Mouse (Mus musculus) frontal cortex, postnatal 10 days (tissue): ENCODE measurements at regions not wholly inside any gene's neighbourhood (a gene's known extent, or its start where the extent isn't known, plus 50 kb on each side); places are given as distances from the start of the nearest gene placed in this dataset.

Experiments
- DNase-seq, 2 experiments: peaks; one replicate each; pipeline ENCODE4 v3.0.0; 2022; ENCODE audit warnings: low spot score in 2 of 2, mixed read lengths in 1 of 2

DNA sequence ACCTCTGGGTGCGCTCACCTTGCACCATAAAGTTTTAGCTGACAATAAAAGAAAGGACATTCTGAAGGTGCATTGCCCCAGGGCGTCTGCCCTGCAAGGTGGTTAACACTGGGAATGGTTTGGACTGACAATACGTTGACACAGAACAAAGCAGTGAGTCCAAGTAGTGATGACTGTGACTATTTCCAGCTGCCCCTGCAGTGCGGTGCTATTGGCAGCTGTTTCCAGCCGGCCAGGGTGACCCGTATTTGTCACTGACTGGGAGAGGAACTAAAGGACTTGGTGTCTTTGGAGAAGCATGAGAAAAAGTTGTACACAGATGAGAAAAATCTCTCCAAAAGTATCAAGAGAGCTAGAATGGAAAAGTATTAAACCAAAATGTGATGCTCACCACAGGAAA lies 52.0 kb upstream of the Vtcn1 start:
- DNase-seq, result no peak

DNA sequence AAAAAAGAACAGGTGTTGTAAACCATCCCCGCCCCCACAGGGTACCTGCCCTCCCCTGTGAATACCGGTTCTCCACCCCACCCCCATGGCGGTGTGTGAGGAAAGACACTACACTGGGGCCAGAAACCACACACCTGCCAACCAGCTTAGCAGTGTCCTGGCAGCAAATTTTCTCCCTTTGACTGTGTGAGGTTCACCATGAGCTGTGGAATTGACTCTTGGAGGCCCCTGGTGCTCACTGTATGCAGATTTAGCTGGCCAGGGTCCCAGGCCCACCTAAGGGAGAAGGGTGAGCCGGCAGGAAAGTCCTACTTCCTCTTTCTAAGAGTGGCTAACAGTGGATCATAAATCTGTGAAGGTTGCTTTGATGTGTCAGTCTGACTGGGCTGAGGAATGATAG lies 53.9 kb upstream of the Vtcn1 start:
- no peak for DNase-seq

DNA sequence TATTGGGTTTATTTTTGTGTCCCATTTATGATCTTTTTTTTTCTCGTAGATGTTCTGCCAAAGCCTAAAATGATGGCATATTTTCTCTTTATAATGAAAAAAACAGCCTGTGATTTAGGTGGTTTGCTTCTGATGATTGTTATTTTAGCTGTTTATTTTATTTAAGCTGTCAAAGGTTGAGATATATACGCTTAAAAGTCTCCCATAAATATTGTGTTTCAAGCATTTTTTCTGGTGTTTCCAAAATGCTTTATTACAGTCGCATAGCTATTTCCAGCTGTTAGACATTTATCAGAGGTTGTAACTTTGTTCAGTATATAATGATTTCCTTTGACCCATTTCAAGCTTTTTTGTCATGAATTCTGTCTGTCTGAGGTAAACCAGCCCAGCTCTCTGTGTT lies 54.4 kb upstream of the Vtcn1 start:
- no peak for DNase-seq

DNA sequence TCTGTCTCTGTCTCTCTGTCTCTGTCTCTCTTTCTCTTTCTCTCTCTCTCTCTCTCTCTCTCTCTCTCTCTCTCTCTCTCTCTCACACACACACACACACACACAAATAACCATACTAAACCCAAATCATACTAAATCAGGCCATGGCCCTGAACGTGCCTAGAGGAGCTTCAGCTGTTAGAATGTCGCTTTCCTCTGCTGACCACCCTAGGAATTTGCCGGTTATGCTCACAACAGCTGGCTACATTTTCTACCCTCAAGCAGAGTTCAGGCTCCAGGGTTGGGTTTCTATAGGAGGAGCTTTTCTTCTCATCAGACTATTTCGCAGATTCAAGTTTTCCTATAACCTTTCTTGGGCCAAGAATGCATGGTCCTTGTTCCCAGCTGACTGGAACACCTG lies 56.1 kb upstream of the Vtcn1 start:
- DNase-seq, result no peak

DNA sequence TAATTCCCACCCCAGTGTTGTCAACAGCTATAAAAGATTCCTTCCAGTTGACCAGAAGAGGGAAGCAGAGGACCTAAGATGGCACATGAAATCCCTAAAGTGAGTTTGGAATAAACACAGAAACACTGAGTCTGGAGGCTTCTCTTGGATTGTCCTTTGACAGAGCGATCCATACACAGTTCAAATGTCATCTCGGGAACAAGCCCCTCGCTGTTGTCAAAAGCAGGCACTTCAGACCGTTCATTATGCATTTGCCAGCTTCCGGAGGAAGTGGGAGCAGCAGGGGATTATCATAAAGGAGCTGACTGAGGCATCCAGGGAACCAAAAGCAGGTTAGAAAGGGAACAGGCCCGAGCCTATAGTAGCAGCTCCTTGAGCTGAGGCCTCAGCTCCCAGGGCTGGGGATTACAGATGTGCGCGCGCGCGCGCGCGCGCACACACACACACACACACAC lies 57.1 kb upstream of the Vtcn1 start:
- DNase-seq, result peak in 1 of 2 experiments; percentile 14

DNA sequence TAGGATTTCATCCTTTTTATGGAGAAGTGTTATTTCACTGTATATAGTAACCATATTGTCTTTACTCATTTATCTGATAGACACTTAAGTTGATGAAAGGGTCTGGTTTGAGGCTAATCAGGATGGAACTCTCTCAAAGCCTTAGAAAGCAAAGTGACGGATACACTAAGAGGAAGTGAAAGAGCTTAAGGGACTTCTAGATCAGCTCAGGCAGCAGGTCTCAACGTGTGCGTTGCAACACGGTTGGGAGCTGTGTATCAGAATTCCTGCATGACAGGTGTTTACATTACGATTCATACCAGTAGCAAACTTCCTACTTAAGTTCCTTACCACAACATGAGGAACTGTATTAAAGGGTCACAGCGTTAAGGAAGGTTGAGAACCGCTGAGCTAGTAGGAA lies 59.9 kb upstream of the Vtcn1 start:
- DNase-seq, result no peak

DNA sequence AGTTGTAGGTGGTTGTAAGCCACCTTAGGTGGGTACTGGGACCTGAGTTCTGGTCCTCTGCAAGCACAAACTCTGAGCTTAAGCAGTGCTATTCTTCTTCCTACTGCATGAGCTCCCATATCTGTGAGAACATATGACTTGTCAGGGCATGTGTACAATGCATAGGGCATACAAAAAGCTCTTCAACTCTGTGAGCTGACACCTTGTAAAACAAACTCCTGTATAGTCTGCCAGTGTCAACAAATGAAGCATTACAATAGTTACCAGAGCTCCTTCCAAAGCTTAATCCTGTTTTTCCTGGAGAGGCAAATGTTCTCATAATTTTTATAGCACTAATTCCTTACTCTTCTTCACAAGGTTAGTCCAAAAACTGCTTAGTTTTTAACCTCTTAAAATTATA lies 62.4 kb upstream of the Vtcn1 start:
- DNase-seq, result no peak

DNA sequence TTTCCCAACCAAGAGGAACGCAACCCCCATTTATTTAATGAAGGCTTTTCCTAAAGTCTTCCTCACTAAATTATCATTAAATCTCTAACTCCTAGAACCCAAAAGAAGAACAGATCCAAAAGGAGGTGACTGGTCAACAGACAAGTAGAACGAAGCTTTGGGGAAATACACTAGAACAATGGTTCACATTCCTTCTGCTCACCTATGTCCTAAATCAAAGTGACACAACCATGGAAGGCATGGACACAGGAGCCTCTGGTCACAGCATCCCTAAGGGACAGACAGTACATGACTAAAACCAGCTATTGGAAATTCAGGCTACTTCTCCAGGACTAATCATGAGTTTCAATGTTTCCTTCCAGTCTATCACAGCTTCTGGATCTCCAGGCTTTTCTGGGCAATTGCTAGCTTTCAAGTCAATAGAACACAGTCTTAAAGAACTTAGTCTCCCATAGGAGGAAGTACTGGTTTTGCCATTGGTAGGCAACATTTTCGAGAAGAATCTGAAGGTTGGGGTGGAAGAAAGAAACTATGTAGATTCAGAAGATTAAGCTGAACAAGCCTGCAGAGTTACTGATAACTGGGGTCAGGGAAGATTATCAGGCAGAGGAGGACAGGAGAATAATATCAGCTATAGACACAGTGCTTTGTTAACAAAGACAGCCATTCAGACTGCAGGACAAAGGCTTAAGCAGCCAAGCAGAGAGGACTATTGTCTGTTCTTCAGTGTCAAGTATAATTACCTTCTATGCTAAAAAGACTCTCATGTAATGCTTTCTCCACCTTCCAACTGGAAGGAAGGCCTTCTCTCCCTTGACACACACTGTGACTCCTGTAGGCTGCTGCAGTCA lies 65.9 kb upstream of the Vtcn1 start:
- DNase-seq, result no peak

DNA sequence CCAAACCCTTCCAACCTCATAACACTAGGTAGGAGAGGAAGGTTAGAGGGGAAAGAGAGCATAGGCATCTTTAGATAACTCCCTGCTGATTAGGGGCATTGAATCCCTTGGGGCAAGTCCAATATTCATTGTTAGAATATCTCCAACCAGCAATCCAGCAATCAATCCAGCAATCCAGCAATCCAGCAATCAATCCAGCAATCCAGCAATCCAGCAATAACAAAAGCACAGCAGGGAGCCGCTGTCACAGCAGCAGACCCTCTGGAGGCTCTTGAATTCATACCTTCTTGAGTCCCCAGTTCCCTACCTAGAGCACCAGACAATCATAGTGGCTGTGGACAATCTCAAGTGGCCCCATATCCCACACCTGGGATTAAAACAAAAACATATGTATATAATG lies 69.4 kb upstream of the Man1a2 start:
- DNase-seq, result no peak

DNA sequence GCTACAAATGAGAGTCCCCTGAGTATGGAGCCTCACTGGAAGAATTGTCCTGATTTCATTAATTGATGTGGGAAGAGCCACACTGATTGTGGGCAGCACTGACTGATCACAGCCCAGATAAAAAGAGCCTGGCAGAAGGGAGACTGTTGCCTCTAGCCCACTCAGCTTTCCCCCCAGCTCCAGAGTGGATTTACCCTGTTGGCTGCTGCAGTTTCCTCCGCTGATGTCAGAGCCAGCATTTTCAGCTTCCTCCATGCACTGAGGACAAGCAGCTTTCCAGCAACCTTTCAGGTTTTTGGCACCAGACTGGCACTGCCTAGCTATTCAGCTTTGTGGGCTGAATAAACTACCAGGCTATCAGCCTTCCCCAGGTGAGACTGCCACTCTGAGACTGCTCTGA lies 65.9 kb upstream of the Man1a2 start:
- DNase-seq, result no peak

DNA sequence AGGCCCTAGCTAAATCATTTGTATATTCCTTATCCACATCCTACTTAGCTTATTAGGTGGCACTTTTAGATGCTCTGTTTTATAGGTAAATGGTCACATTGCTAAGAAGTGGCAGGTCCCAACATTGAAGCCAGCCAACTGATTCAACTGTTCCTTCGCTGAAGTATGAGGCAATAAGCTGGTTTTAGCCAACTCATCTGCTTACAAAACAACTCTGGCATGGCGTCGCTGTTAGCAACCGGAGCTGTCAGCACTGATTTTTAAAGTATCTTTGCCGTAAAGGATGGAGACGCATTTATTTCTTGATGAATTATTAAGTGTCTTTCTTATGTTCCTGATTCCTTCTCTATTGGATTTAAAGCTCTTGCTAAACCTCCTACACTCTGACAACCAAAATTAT lies 63.4 kb upstream of the Man1a2 start:
- DNase-seq, result no peak

DNA sequence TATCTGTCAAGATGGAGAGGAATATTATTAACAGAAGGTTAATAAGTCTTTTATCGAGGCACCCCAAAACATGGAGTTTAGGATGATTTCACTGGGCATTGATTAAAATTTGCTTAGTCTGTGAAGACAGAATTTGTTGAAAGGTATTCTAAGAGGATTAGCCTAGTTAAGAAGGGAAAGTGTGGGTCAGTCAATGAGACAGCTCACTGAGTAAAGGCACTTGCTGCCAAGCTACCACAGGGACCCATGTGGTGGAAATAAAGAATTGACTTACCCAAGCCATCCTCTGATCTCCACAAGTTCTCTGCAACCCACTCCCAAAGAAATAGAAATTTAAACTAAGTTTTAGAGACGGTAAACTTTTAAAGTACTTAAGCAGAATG lies 63.0 kb upstream of the Man1a2 start:
- DNase-seq, result no peak

DNA sequence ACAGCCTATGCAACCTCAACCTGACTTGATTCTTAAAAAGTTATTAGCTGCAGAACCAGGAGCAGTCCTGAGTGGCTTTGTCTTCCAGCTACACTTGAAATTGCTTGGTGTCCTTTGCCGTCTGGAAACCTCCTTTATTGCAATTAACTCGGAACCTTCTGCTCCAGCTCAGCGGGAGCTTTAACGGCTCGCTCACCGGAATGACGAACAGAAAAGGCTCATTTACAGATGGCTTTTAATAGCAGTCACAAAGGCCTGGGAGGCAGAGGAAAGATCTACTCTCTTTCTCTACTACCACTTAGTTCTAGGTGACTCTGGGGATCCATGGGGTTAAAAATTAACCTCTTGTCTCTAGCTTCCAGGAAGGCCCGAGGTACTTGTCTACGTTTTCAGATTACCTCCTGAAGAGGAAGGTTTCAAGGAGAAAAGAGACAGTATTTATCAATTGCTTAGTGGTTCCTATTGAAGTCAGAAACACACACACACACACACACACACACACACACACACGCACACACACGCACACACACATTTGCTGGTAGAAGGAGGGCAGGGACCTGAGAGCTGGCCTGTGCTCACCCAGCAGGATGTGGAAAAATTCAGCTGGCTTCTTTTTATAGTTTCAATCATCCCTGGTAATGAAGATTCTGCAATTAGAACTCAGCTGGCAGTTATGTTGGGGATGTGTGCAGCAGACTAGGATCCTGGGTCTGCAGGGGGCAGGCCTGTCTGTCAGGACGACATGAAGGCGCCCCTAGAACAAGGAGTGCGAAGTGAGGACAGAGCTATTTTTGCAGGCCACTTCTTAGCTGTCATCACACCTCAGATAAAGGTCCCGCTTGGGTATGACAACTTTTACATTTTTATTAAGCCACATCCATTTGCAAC lies 62.4 kb upstream of the Man1a2 start:
- DNase-seq, result no peak

DNA sequence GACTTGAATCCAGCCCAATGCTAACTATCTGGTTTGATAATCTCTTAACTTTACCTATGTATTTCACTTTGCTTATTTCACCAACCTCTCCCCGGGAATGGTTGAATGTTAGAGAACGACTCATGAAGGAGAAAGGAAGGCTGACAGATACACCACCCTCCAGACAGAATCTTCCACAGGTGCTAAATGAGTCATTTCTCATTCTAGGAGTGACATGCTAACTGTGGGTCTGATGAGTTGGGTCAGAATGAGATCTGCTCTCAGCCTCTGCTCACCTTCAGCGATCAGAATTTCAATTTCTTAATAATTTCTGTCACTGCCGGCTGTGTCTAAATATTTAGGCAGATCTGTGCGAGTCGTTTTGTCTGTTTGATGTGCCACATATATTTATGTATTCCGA lies 52.4 kb upstream of the Man1a2 start:
- DNase-seq, result no peak

DNA sequence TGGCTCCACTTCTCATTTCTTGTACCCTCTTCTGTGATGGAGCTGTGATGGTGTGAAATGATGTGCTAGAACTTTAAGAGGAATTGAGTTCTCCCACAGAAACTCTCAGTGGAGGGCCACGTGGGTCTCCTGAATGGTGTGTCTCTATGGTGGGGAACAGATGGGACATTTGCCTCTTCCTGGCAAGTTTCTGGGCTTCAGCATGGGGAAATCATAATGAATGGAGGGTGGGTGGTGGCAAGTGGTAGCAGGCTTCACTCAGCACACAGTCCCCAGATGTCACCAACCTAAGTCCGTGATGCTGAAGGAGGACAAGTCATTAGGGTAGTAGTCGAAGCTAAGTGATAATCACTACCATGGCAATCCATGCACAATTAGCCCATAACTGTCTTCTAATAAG lies 51.2 kb upstream of the Man1a2 start:
- no peak for DNase-seq
